Mouse (Mus musculus): ENCODE results near the gene Slc44a4. TPM values are rescaled to one million over a fixed set of nuclear protein-coding genes. Genes with fewer than 3 reads are reported as not detected.
A peak's percentile ranks its signal among the peaks of the same experiment; 100 is the strongest.

Gene Slc44a4
- polyA plus RNA-seq, 1 experiment from 2014 or later, result 108 TPM

DNA sequence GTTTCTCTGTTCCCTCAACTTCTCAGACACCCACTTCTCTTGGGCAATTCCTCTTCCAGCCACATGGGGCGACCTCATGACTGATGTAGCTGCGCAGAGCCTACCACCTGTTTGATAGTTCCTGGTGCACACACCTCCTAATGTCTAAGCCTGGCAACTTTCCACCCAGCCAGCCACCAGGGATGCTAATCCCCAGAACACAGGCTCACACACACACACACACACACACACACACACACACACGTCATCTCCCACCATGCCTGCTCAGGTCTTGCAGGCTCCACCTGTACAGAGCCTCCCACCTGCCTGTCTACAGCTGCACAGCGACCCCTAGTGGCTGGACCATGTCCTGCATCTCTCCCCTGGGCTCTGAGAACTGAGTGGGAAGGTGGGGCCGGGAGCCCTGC lies 2.3 kb upstream of the Slc44a4 start:
- WGBS, result 39% methylated on average over 5 of the region's 5 CpGs
- Histone ChIP-seq H3K4me3 (ENCODE audit: low read length) (no peak overlapping the region), H3K9me3 (ENCODE audit: control insufficient read depth, low read length) (no peaks in the 10 kb centered on the region), H3K36me3 (ENCODE audit: control insufficient read depth, insufficient read depth, low read length) (peaks cover 33% of the 10 kb centered on the region), H3K27ac (ENCODE audit: low read length) (no peak overlapping the region), H3K27me3 (replicated peaks; ENCODE audit: control insufficient read depth, insufficient read depth, low read length) (no peaks in the 10 kb centered on the region), H3K4me1 (ENCODE audit: control insufficient read depth, insufficient read depth, low read length) (peaks cover 19% of the 10 kb centered on the region; the same call in 1 of the 2 replicates), H3K9ac (ENCODE audit: low read depth, low read length) (no peak overlapping the region), H3K4me2 (ENCODE audit: low read depth, low read length) (no peak overlapping the region)
- peak; percentile 43 for ATAC-seq

DNA sequence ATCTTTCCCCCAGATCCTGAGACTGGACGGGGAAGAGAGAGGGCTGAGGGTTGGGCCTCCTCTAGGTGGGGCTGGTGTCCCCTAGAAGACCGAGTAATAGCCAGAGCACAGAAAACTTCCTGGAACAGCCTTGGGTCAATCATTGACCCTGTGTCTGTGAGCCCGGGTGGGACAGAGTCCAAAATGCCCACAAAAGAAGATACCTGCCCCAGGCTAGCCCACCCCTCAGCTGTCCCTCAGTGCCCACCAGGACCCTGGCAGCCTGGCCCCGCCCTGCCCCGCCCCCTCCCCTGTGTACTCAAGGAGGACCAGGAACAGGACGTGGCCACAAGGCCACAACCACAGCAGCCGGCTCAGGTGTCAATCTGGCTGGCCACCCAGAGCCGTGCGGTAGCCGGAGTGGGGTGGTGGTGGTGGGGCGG lies 1.2 kb downstream of the Slc44a4 start:
- Histone ChIP-seq H3K9ac (ENCODE audit: low read depth, low read length) (peak overlapping the region; percentile 71), H3K27ac (ENCODE audit: low read length) (peak overlapping the region; percentile 89), H3K4me2 (ENCODE audit: low read depth, low read length) (peak overlapping the region; percentile 52), H3K4me1 (ENCODE audit: control insufficient read depth, insufficient read depth, low read length) (peaks cover 25% of the 10 kb centered on the region; the same call in 1 of the 2 replicates), H3K4me3 (ENCODE audit: low read length) (peak overlapping the region; percentile 45), H3K27me3 (replicated peaks; ENCODE audit: control insufficient read depth, insufficient read depth, low read length) (no peaks in the 10 kb centered on the region), H3K9me3 (ENCODE audit: control insufficient read depth, low read length) (no peaks in the 10 kb centered on the region), H3K36me3 (ENCODE audit: control insufficient read depth, insufficient read depth, low read length) (peaks cover 14% of the 10 kb centered on the region)
- 17% methylated on average over 11 of the region's 11 CpGs for WGBS
- peak; percentile 71 for ATAC-seq

DNA sequence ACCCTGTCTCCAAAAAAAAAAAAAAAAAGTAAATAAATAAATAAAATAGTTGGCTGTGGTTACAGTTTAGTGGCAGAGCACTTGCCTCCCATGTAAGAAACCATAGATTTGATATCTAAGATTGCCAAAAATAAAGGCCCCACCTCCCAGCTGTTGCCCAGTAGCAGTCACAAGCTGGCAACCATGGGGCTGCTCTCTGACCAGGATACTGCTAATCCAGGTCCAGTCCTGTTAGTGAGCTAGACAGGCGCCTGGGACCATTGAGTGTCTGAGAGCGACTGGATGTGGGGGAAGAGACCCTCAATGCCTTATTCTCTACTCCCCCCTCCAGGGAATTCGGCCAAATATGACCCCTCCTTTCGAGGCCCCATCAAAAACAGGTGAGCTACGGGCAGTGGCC lies 2.0 kb downstream of the Slc44a4 start:
- no peaks in the 10 kb centered on the region for H3K9me3 ChIP-seq (ENCODE audit: control insufficient read depth, low read length)
- no peaks in the 10 kb centered on the region for H3K27me3 ChIP-seq (replicated peaks; ENCODE audit: control insufficient read depth, insufficient read depth, low read length)
- H3K36me3 ChIP-seq (ENCODE audit: control insufficient read depth, insufficient read depth, low read length), result peaks cover 12% of the 10 kb centered on the region
- no peak overlapping the region for H3K27ac ChIP-seq (ENCODE audit: low read length)
- H3K9ac ChIP-seq (ENCODE audit: low read depth, low read length), result no peak overlapping the region
- WGBS, result 88% methylated on average over 5 of the region's 5 CpGs
- peaks cover 20% of the 10 kb centered on the region; the same call in 1 of the 2 replicates for H3K4me1 ChIP-seq (ENCODE audit: control insufficient read depth, insufficient read depth, low read length)
- H3K4me3 ChIP-seq (ENCODE audit: low read length), result no peak overlapping the region
- no peak for ATAC-seq
- no peak overlapping the region for H3K4me2 ChIP-seq (ENCODE audit: low read depth, low read length)

DNA sequence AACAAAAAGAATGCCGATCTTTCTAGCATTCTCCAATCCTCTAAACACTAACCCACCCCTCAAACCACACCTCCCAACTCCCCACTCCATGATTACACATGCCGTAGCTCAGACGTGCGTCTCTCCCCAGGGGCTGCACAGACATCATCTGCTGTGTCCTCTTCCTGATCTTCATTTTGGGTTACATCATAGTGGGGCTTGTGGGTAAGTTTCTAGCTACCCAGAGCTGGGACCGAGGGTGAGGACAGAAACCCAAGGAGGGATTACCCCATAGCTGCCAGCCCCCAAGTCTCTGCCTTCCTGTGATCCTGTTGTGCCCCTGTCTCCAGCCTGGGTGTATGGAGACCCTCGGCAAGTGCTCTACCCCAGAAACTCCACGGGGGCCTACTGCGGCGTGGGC lies 2.9 kb downstream of the Slc44a4 start:
- WGBS, result 80% methylated on average over 9 of the region's 9 CpGs
- Histone ChIP-seq H3K27ac (ENCODE audit: low read length) (peak overlapping the region; percentile 43), H3K4me2 (ENCODE audit: low read depth, low read length) (no peak overlapping the region), H3K36me3 (ENCODE audit: control insufficient read depth, insufficient read depth, low read length) (peaks cover 7% of the 10 kb centered on the region; the same call in 1 of the 2 replicates), H3K9ac (ENCODE audit: low read depth, low read length) (peak overlapping the region; percentile 17; the same call in 1 of the 2 replicates), H3K27me3 (replicated peaks; ENCODE audit: control insufficient read depth, insufficient read depth, low read length) (no peaks in the 10 kb centered on the region), H3K4me3 (ENCODE audit: low read length) (no peak overlapping the region), H3K9me3 (ENCODE audit: control insufficient read depth, low read length) (no peaks in the 10 kb centered on the region), H3K4me1 (ENCODE audit: control insufficient read depth, insufficient read depth, low read length) (peaks cover 14% of the 10 kb centered on the region; the same call in 1 of the 2 replicates)
- ATAC-seq, result no peak

DNA sequence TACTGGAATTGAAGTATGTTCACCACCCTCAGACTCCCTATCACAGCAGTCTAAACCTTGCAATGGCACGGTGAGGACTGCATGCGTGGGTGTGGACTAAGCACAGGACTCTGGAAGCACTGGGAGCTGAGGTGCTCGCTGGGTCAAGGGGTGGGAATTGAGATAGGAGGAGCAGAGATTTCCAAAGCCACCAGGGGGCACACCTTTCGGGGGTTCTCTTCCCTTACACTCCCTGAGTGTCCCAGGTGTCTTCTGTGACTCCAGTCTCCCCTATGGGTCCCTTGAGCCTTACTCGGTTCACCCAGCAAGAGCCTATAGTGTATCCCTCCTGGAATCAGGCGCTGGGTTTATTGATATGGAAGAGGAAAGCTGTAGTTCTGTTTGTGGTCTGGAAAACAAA lies 8.7 kb downstream of the Slc44a4 start:
- Histone ChIP-seq H3K27ac (ENCODE audit: low read length) (no peak overlapping the region), H3K4me3 (ENCODE audit: low read length) (no peak overlapping the region), H3K27me3 (replicated peaks; ENCODE audit: control insufficient read depth, insufficient read depth, low read length) (no peaks in the 10 kb centered on the region), H3K9ac (ENCODE audit: low read depth, low read length) (no peak overlapping the region), H3K4me2 (ENCODE audit: low read depth, low read length) (no peak overlapping the region), H3K4me1 (ENCODE audit: control insufficient read depth, insufficient read depth, low read length) (no peaks in the 10 kb centered on the region), H3K36me3 (ENCODE audit: control insufficient read depth, insufficient read depth, low read length) (no peaks in the 10 kb centered on the region), H3K9me3 (ENCODE audit: control insufficient read depth, low read length) (no peaks in the 10 kb centered on the region)
- 38% methylated on average over 6 of the region's 6 CpGs for WGBS
- ATAC-seq, result 0 out of 2 replicates have a peak, but pooled peaks have one; percentile 21

DNA sequence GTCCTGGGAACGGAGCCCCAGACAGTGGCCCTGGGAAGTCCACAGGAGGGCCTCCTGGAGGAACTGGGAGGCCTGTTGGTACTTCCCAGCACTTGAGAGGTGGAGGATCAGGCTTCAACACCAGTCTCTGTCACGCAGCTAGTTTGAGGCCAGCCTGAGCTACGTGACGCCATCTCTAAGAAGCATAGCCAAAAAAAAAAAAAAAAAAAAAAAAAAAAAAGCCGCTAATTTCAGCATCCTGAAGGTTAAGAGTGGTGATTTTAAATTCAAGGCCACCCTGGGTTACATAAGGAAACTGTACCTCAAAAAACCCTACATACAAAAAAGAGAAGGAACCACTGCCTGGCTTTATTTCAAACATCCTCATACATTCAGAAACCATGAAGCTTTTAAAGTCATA lies 10.0 kb downstream of the Slc44a4 start:
- Histone ChIP-seq H3K9ac (ENCODE audit: low read depth, low read length) (no peak overlapping the region), H3K27me3 (replicated peaks; ENCODE audit: control insufficient read depth, insufficient read depth, low read length) (no peaks in the 10 kb centered on the region), H3K4me3 (ENCODE audit: low read length) (no peak overlapping the region), H3K4me1 (ENCODE audit: control insufficient read depth, insufficient read depth, low read length) (no peaks in the 10 kb centered on the region), H3K36me3 (ENCODE audit: control insufficient read depth, insufficient read depth, low read length) (no peaks in the 10 kb centered on the region), H3K27ac (ENCODE audit: low read length) (no peak overlapping the region), H3K9me3 (ENCODE audit: control insufficient read depth, low read length) (no peaks in the 10 kb centered on the region), H3K4me2 (ENCODE audit: low read depth, low read length) (no peak overlapping the region)
- no peak for ATAC-seq
- 73% methylated on average over 5 of the region's 5 CpGs for WGBS

DNA sequence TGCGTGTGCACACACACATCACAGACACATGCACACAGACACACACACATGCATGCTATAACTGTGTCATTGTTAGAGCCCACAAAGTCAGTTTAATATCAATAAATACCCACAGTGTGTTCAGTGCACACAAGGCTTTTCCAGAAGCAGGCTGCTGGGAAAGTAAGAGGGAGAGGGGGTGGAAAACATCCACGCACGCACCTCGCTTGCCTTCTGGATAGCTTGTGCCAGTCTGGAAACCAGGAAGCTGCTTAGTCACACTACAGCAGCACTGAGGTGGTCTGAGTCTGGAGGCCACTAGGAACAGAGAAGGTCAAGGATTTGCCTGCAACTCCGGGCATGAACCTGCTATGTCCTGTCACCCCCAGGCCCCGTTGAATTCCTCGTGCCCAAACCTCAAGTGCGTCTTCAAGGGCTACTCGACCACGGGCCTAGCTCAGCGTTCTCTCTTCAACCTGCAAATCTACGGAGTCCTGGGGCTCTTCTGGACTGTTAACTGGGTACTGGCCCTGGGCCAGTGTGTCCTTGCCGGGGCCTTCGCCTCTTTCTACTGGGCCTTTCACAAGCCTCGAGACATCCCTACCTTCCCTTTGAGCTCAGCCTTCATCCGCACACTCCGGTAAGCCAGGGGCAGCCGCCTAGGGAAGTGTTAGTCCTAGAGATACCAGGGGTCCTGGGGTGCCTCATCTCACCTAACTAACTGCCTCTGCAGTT lies 13.2 kb downstream of the Slc44a4 start:
- Histone ChIP-seq H3K36me3 (ENCODE audit: control insufficient read depth, insufficient read depth, low read length) (no peaks in the 10 kb centered on the region; the same call in 1 of the 2 replicates), H3K27ac (ENCODE audit: low read length) (no peak overlapping the region), H3K4me1 (ENCODE audit: control insufficient read depth, insufficient read depth, low read length) (peaks cover 7% of the 10 kb centered on the region), H3K9ac (ENCODE audit: low read depth, low read length) (no peak overlapping the region), H3K27me3 (replicated peaks; ENCODE audit: control insufficient read depth, insufficient read depth, low read length) (no peaks in the 10 kb centered on the region), H3K4me2 (ENCODE audit: low read depth, low read length) (no peak overlapping the region), H3K4me3 (ENCODE audit: low read length) (no peak overlapping the region), H3K9me3 (ENCODE audit: control insufficient read depth, low read length) (no peaks in the 10 kb centered on the region)
- WGBS, result 84% methylated on average over 18 of the region's 18 CpGs
- ATAC-seq, result no peak

DNA sequence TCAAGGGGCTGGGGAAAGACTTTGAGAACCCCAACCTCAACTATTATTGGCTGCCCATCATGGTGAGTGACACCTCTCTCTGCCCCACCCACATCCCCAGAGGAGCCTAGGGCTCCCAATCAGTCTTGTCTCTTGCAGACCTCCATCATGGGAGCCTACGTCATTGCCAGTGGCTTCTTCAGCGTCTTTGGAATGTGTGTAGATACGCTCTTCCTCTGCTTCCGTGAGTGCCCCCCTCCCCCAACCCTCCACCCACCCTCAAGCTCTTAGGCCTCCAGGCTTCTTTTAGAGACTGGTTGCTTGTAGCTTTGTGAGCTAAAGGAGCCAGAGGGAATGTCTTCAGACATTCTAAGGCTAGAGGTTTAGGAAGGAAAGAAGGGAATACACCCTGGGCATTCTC lies 14.6 kb downstream of the Slc44a4 start:
- ATAC-seq, result no peak
- no peaks in the 10 kb centered on the region for H3K27me3 ChIP-seq (replicated peaks; ENCODE audit: control insufficient read depth, insufficient read depth, low read length)
- no peaks in the 10 kb centered on the region for H3K9me3 ChIP-seq (ENCODE audit: control insufficient read depth, low read length)
- H3K27ac ChIP-seq (ENCODE audit: low read length), result no peak overlapping the region
- H3K4me1 ChIP-seq (ENCODE audit: control insufficient read depth, insufficient read depth, low read length), result peaks cover 12% of the 10 kb centered on the region
- no peak overlapping the region for H3K4me2 ChIP-seq (ENCODE audit: low read depth, low read length)
- no peak overlapping the region for H3K9ac ChIP-seq (ENCODE audit: low read depth, low read length)
- peaks cover 5% of the 10 kb centered on the region; the same call in 1 of the 2 replicates for H3K36me3 ChIP-seq (ENCODE audit: control insufficient read depth, insufficient read depth, low read length)
- WGBS, result 50% methylated on average over 4 of the region's 4 CpGs
- H3K4me3 ChIP-seq (ENCODE audit: low read length), result no peak overlapping the region

DNA sequence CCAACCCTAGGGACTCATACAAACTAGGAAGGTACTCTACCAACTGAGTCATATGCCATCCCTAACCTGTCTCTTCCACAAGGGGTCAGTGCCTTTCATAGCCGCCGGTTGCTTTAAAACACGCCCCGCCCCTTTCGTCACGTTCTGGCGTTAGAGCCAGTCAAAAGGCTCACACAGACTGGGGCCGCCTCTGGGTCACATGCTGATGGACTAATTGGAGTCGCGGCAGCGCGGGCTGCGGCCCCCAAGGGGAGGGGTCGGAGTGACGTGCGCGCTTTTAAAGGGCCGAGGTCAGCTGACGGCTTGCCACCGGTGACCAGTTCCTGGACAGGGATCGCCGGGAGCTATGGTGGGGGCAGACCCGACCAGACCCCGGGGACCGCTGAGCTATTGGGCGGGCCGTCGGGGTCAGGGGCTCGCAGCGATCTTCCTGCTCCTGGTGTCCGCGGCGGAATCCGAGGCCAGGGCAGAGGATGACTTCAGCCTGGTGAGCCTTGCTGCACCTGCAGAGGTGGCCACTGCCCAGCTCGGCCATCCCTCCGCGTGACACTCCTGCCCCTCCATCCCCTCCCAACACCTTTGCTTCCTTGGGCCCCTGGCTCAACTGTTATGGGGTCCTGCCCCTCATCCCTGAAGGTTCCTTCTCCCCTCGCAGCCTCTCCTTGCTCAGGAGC lies 16.9 kb downstream of the Slc44a4 start, which contains the start of gene Neu1:
Gene Neu1 (plus strand): TSS at position 193 of the 674 bp plus-strand sequence.
- Histone ChIP-seq H3K9ac (ENCODE audit: low read depth, low read length) (peak within 1 kb of the TSS; percentile 89), H3K27me3 (replicated peaks; ENCODE audit: control insufficient read depth, insufficient read depth, low read length) (no peaks in the 10 kb centered on the region), H3K4me1 (ENCODE audit: control insufficient read depth, insufficient read depth, low read length) (peaks cover 18% of the 10 kb centered on the region), H3K27ac (ENCODE audit: low read length) (peak within 1 kb of the TSS; percentile 78), H3K4me3 (ENCODE audit: low read length) (peak within 1 kb of the TSS; percentile 83), H3K4me2 (ENCODE audit: low read depth, low read length) (peak within 1 kb of the TSS; percentile 89), H3K36me3 (ENCODE audit: control insufficient read depth, insufficient read depth, low read length) (peaks cover 13% of the 10 kb centered on the region), H3K9me3 (ENCODE audit: control insufficient read depth, low read length) (no peaks in the 10 kb centered on the region)
- ATAC-seq, result peak; percentile 97
- WGBS, result 0% methylated on average over 38 of the region's 38 CpGs

Measured in intestine, embryonic 16.5 days (tissue).